8 mouse cellular contexts compared by ENCODE assay signal in genomic region chr7:19572926-19573775, GRCm38 (mm10). TPM values are rescaled to one million over a fixed set of nuclear protein-coding genes. Genes with fewer than 3 reads are reported as not detected.
DNase-seq lines count a peak whose midpoint lies in the region; ATAC-seq and TF ChIP-seq lines count a peak whose summit lies in the region.

No protein-coding gene starts in this region.

- peaks cover 7% of the 10 kb centered on the region; the same call in 1 of the 2 replicates for H3K4me1 ChIP-seq in brown adipose tissue, adult 24 weeks (ENCODE audit: control insufficient read depth, insufficient read depth, insufficient read length, low read length)
- peaks cover 38% of the 10 kb centered on the region for H3K4me1 ChIP-seq in heart, embryonic 15.5 days (replicated peaks)
- H3K4me1 ChIP-seq in liver, embryonic 16.5 days (ENCODE audit: control insufficient read depth, low read depth, low read length), result peaks cover 50% of the 10 kb centered on the region
- H3K4me1 ChIP-seq in neural tube, embryonic 12.5 days, result peaks cover 28% of the 10 kb centered on the region
- peaks cover 7% of the 10 kb centered on the region for H3K4me1 ChIP-seq in stomach, postnatal 0 days (replicated peaks; ENCODE audit: control insufficient read depth, insufficient read depth)

- no peak for TF ChIP-seq EP300 in stomach, postnatal 0 days (optimal IDR thresholded peaks at IDR 0.05)

- peak; percentile 90 for DNase-seq in CD4-positive, CD25-positive, alpha-beta regulatory T cell, adult 2 months (ENCODE audit: low read depth, low spot score)
- peak; percentile 82 to 91 for DNase-seq in kidney, postnatal 25 days
- peak; percentile 91 for DNase-seq in stomach, postnatal 0 days (ENCODE audit: low spot score)

- H3K27ac ChIP-seq in brown adipose tissue, adult 24 weeks (replicated peaks; ENCODE audit: low read depth, low read length), result peak overlapping the region; percentile 98
- H3K27ac ChIP-seq in heart, embryonic 15.5 days, result peak overlapping the region; percentile 92
- H3K27ac ChIP-seq in liver, embryonic 16.5 days (ENCODE audit: low read length), result peak overlapping the region; percentile 93
- H3K27ac ChIP-seq in neural tube, embryonic 12.5 days, result no peak overlapping the region
- H3K27ac ChIP-seq in stomach, postnatal 0 days (replicated peaks), result peak overlapping the region; percentile 93

- H3K27me3 ChIP-seq in heart, embryonic 15.5 days, result peaks cover 23% of the 10 kb centered on the region
- peaks cover 10% of the 10 kb centered on the region for H3K27me3 ChIP-seq in liver, embryonic 16.5 days (ENCODE audit: control insufficient read depth, insufficient read depth, low read depth, low read length)
- peaks cover 33% of the 10 kb centered on the region for H3K27me3 ChIP-seq in neural tube, embryonic 12.5 days (replicated peaks)
- H3K27me3 ChIP-seq in stomach, postnatal 0 days (ENCODE audit: control insufficient read depth, insufficient read depth, low read length), result no peaks in the 10 kb centered on the region

- H3K36me3 ChIP-seq in heart, embryonic 15.5 days, result peaks cover 8% of the 10 kb centered on the region
- H3K36me3 ChIP-seq in liver, embryonic 16.5 days (ENCODE audit: control insufficient read depth, insufficient read depth), result peaks cover 5% of the 10 kb centered on the region; the same call in 1 of the 2 replicates
- H3K36me3 ChIP-seq in neural tube, embryonic 12.5 days, result peaks cover 20% of the 10 kb centered on the region
- H3K36me3 ChIP-seq in stomach, postnatal 0 days (ENCODE audit: control insufficient read depth, insufficient read depth, low read length), result no peaks in the 10 kb centered on the region

- H3K9me3 ChIP-seq in heart, embryonic 15.5 days (replicated peaks), result no peaks in the 10 kb centered on the region
- H3K9me3 ChIP-seq in liver, embryonic 16.5 days (replicated peaks; ENCODE audit: control insufficient read depth, low read length), result no peaks in the 10 kb centered on the region
- no peaks in the 10 kb centered on the region for H3K9me3 ChIP-seq in neural tube, embryonic 12.5 days
- H3K9me3 ChIP-seq in stomach, postnatal 0 days (ENCODE audit: control insufficient read depth, low read length), result no peaks in the 10 kb centered on the region

- peak; percentile 27 for TF ChIP-seq CTCF in stomach, postnatal 0 days (IDR thresholded peaks at IDR 0.05; ENCODE audit: low read depth)

- peak overlapping the region; percentile 90 for H3K4me2 ChIP-seq in heart, embryonic 15.5 days
- peak overlapping the region; percentile 78 for H3K4me2 ChIP-seq in liver, embryonic 16.5 days (ENCODE audit: low read depth, low read length)
- H3K4me2 ChIP-seq in neural tube, embryonic 12.5 days (replicated peaks), result peak overlapping the region; percentile 67
- peak overlapping the region; percentile 92 for H3K4me2 ChIP-seq in stomach, postnatal 0 days (replicated peaks; ENCODE audit: low read depth)

- ATAC-seq in erythroid progenitor cell, adult 5-6 weeks (replicated peaks; ENCODE audit: low FRiP score, poor library complexity, severe bottlenecking), result peak; percentile 82
- ATAC-seq in heart, embryonic 15.5 days (replicated peaks; ENCODE audit: insufficient number of reproducible peaks, insufficient read depth, low FRiP score, low read depth), result peak; percentile 78
- ATAC-seq in liver, embryonic 16.5 days (ENCODE audit: low read depth), result peak; percentile 89
- peak; percentile 78 for ATAC-seq in neural tube, embryonic 12.5 days (ENCODE audit: low FRiP score, low read depth)
- peak; percentile 88 for ATAC-seq in stomach, postnatal 0 days (ENCODE audit: low FRiP score, low TSS enrichment)

- peak overlapping the region; percentile 76 for H3K9ac ChIP-seq in heart, embryonic 15.5 days
- peak overlapping the region; percentile 81 for H3K9ac ChIP-seq in liver, embryonic 16.5 days (ENCODE audit: low read depth, low read length)
- H3K9ac ChIP-seq in neural tube, embryonic 12.5 days, result peak overlapping the region; percentile 87
- H3K9ac ChIP-seq in stomach, postnatal 0 days (ENCODE audit: low read length), result peak overlapping the region; percentile 81

- H3K4me3 ChIP-seq in brown adipose tissue, adult 24 weeks (ENCODE audit: insufficient read depth, low read depth, low read length), result peak overlapping the region; percentile 69
- peak overlapping the region; percentile 79 for H3K4me3 ChIP-seq in heart, embryonic 15.5 days
- H3K4me3 ChIP-seq in liver, embryonic 16.5 days (ENCODE audit: low read depth, low read length), result peak overlapping the region; percentile 79
- H3K4me3 ChIP-seq in neural tube, embryonic 12.5 days, result peak overlapping the region; percentile 75
- H3K4me3 ChIP-seq in stomach, postnatal 0 days (ENCODE audit: low read depth, low read length), result peak overlapping the region; percentile 71

- WGBS in heart, embryonic 15.5 days, result under 1% methylated on average over 53 of the region's 53 CpGs
- WGBS in liver, embryonic 16.5 days (ENCODE audit: insufficient replicate concordance), result under 1% methylated on average over 53 of the region's 53 CpGs
- under 1% methylated on average over 53 of the region's 53 CpGs for WGBS in neural tube, embryonic 12.5 days
- under 1% methylated on average over 53 of the region's 53 CpGs for WGBS in stomach, postnatal 0 days

RNA-seq across cellular contexts. Expression of gene Zfp296, which starts 3.9 kb away (rescaled TPM):
- 0.67 and 0.75 TPM in 2 replicates for polyA plus RNA-seq in brown adipose tissue, adult 24 weeks (2012; ENCODE audit: insufficient read depth, insufficient read length, missing spikeins)
- total RNA-seq in erythroid progenitor cell, adult 5-6 weeks (2015; ENCODE audit: low replicate concordance), result not detected in 2 replicates
- 1.7 TPM in 1 of 2 replicates, not detected in the other for total RNA-seq in erythroid progenitor cell, adult 5-6 weeks (2017; ENCODE audit: low replicate concordance)
- polyA plus RNA-seq in heart, embryonic 15.5 days (2015; fragmentation: Nextera tagmentation; extraction: Ambion mirVana), result 0.38 and 0.42 TPM in 2 replicates
- polyA plus RNA-seq in liver, embryonic 16.5 days (2015; fragmentation: Nextera tagmentation; extraction: Ambion mirVana), result 0.48 and 0.59 TPM in 2 replicates
- 0.30 TPM in 1 of 2 replicates, not detected in the other for polyA plus RNA-seq in neural tube, embryonic 12.5 days (2016; fragmentation: Nextera tagmentation; extraction: Ambion mirVana)
- polyA plus RNA-seq in stomach, postnatal 0 days (2015; fragmentation: Nextera tagmentation; extraction: Ambion mirVana), result 3.7 and 5.0 TPM in 2 replicates

RNA-seq across cellular contexts. Expression of gene Gemin7, which starts 4.2 kb away (rescaled TPM):
- polyA plus RNA-seq in brown adipose tissue, adult 24 weeks (2012; ENCODE audit: insufficient read depth, insufficient read length, missing spikeins), result 44.2 and 47.4 TPM in 2 replicates
- 78.9 and 80.1 TPM in 2 replicates for total RNA-seq in erythroid progenitor cell, adult 5-6 weeks (2015; ENCODE audit: low replicate concordance)
- total RNA-seq in erythroid progenitor cell, adult 5-6 weeks (2017; ENCODE audit: low replicate concordance), result 19.6 and 26.4 TPM in 2 replicates
- polyA plus RNA-seq in heart, embryonic 15.5 days (2015; fragmentation: Nextera tagmentation; extraction: Ambion mirVana), result 111 and 131 TPM in 2 replicates
- 71.1 and 74.2 TPM in 2 replicates for polyA plus RNA-seq in liver, embryonic 16.5 days (2015; fragmentation: Nextera tagmentation; extraction: Ambion mirVana)
- polyA plus RNA-seq in neural tube, embryonic 12.5 days (2016; fragmentation: Nextera tagmentation; extraction: Ambion mirVana), result 140 and 145 TPM in 2 replicates
- polyA plus RNA-seq in stomach, postnatal 0 days (2015; fragmentation: Nextera tagmentation; extraction: Ambion mirVana), result 108 and 114 TPM in 2 replicates

RNA-seq across cellular contexts. Expression of gene Ppp1r37, which starts 10.3 kb away (rescaled TPM):
- 35.9 and 48.9 TPM in 2 replicates for polyA plus RNA-seq in brown adipose tissue, adult 24 weeks (2012; ENCODE audit: insufficient read depth, insufficient read length, missing spikeins)
- total RNA-seq in erythroid progenitor cell, adult 5-6 weeks (2015; ENCODE audit: low replicate concordance), result 51.1 and 51.5 TPM in 2 replicates
- 54.5 and 74.7 TPM in 2 replicates for total RNA-seq in erythroid progenitor cell, adult 5-6 weeks (2017; ENCODE audit: low replicate concordance)
- polyA plus RNA-seq in heart, embryonic 15.5 days (2015; fragmentation: Nextera tagmentation; extraction: Ambion mirVana), result 15.8 and 24.0 TPM in 2 replicates
- 9.5 and 11.3 TPM in 2 replicates for polyA plus RNA-seq in liver, embryonic 16.5 days (2015; fragmentation: Nextera tagmentation; extraction: Ambion mirVana)
- 44.3 and 48.8 TPM in 2 replicates for polyA plus RNA-seq in neural tube, embryonic 12.5 days (2016; fragmentation: Nextera tagmentation; extraction: Ambion mirVana)
- 16.5 and 21.2 TPM in 2 replicates for polyA plus RNA-seq in stomach, postnatal 0 days (2015; fragmentation: Nextera tagmentation; extraction: Ambion mirVana)

RNA-seq across cellular contexts. Expression of gene Clasrp, which starts 31.1 kb away (rescaled TPM):
- polyA plus RNA-seq in brown adipose tissue, adult 24 weeks (2012; ENCODE audit: insufficient read depth, insufficient read length, missing spikeins), result 9.6 and 17.9 TPM in 2 replicates
- total RNA-seq in erythroid progenitor cell, adult 5-6 weeks (2015; ENCODE audit: low replicate concordance), result 12.3 and 14.3 TPM in 2 replicates
- 19.9 and 45.4 TPM in 2 replicates for total RNA-seq in erythroid progenitor cell, adult 5-6 weeks (2017; ENCODE audit: low replicate concordance)
- polyA plus RNA-seq in heart, embryonic 15.5 days (2015; fragmentation: Nextera tagmentation; extraction: Ambion mirVana), result 28.5 and 39.0 TPM in 2 replicates
- polyA plus RNA-seq in liver, embryonic 16.5 days (2015; fragmentation: Nextera tagmentation; extraction: Ambion mirVana), result 9.4 and 11.4 TPM in 2 replicates
- 70.1 and 79.0 TPM in 2 replicates for polyA plus RNA-seq in neural tube, embryonic 12.5 days (2016; fragmentation: Nextera tagmentation; extraction: Ambion mirVana)
- polyA plus RNA-seq in stomach, postnatal 0 days (2015; fragmentation: Nextera tagmentation; extraction: Ambion mirVana), result 19.0 and 21.5 TPM in 2 replicates

RNA-seq across cellular contexts. Expression of gene Nkpd1, which starts 55.5 kb away (rescaled TPM):
- polyA plus RNA-seq in brown adipose tissue, adult 24 weeks (2012; ENCODE audit: insufficient read depth, insufficient read length, missing spikeins), result not detected in 2 replicates
- not detected in 2 replicates for total RNA-seq in erythroid progenitor cell, adult 5-6 weeks (2015; ENCODE audit: low replicate concordance)
- not detected in 2 replicates for total RNA-seq in erythroid progenitor cell, adult 5-6 weeks (2017; ENCODE audit: low replicate concordance)
- polyA plus RNA-seq in heart, embryonic 15.5 days (2015; fragmentation: Nextera tagmentation; extraction: Ambion mirVana), result not detected in 2 replicates
- not detected in 2 replicates for polyA plus RNA-seq in liver, embryonic 16.5 days (2015; fragmentation: Nextera tagmentation; extraction: Ambion mirVana)
- 0.11 and 0.19 TPM in 2 replicates for polyA plus RNA-seq in neural tube, embryonic 12.5 days (2016; fragmentation: Nextera tagmentation; extraction: Ambion mirVana)
- 30.8 and 33.0 TPM in 2 replicates for polyA plus RNA-seq in stomach, postnatal 0 days (2015; fragmentation: Nextera tagmentation; extraction: Ambion mirVana)
